Mouse (Mus musculus) cortical plate, adult 2 months (tissue): ENCODE measurements around the gene Rtn4ip1.

Source experiments
- CTCF ChIP-seq: fragments of 200-500 bp; IDR thresholded peaks from 2 replicates; pipeline ENCODE4 v1.5.1; 2011; ENCODE audit warnings: mild to moderate bottlenecking, control low read depth, low read length; ENCODE audit not compliant: insufficient read depth; ENCODE audit errors: extremely low read depth
- POLR2A ChIP-seq: fragments of 200-500 bp; IDR thresholded peaks from 2 replicates; pipeline ENCODE4 v1.6.1; 2011; ENCODE audit warnings: mild to moderate bottlenecking, low read length, control low read depth; ENCODE audit not compliant: insufficient read depth; ENCODE audit errors: extremely low read depth

DNA sequence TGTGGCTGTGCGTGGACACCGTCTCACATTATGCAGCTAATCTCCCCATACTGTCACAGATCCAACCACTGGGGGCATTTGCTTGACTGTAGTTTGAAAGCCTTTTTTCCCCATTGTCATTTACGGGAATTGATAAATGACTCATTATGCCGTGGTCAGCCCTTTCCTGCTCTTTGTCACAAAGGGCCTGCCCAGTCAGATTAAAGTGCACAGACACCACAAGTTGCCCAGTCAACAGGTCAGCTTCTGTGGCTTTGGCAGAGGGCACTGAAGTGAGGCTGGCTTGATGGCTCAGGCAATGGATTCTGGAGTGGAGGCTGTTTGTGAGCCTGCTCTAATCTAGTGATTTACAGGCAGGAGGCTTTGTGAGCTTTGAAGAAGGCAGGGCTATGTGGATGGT, 42.1 kb downstream of the Rtn4ip1 start:
- TF ChIP-seq CTCF (no peak), POLR2A (no peak)
